Comparison of ENCODE assay signal across 16 mouse cellular contexts in genomic region chr8:102983910-102984225, GRCm38 (mm10).
DNase-seq lines count a peak whose midpoint lies in the region; ATAC-seq lines count a peak whose summit lies in the region.
"Had no signal": no experiment of that assay in that cellular context is flagged by ENCODE, and none has a peak within 500 bp of the region (broad histone marks: within the 10 kb centered on the region; RNA-seq: fewer than 3 reads in every experiment).

No protein-coding gene starts in this region.

- peak; percentile 35 for DNase-seq in midbrain, embryonic 10.5 days (ENCODE audit: low spot score)
- no peak for DNase-seq in midbrain, embryonic 14.5 days
- DNase-seq in embryonic facial prominence, embryonic 11.5 days (ENCODE audit: low spot score): peak; percentile 81
- peak; percentile 59 for DNase-seq in mesoderm, embryonic 11.5 days (ENCODE audit: low read depth, low spot score)
- no peak for DNase-seq in adrenal gland, postnatal 36 days
- no peak for DNase-seq in lung, postnatal 25 days (ENCODE audit: low spot score)
- DNase-seq: cerebellum, adult 9-10 months; gastrocnemius, postnatal 25 days; kidney, postnatal 36 days; lung, postnatal 4 days had no signal

- no peaks in the 10 kb centered on the region for H3K27me3 ChIP-seq in midbrain, embryonic 10.5 days (ENCODE audit: low read depth, poor library complexity, severe bottlenecking)
- H3K27me3 ChIP-seq in midbrain, embryonic 14.5 days (ENCODE audit: control insufficient read depth, insufficient read depth, low read length): no peaks in the 10 kb centered on the region
- H3K27me3 ChIP-seq in embryonic facial prominence, embryonic 11.5 days (ENCODE audit: control insufficient read depth, insufficient read depth, low read length): no peaks in the 10 kb centered on the region
- H3K27me3 ChIP-seq in forebrain, embryonic 15.5 days: no peaks in the 10 kb centered on the region
- H3K27me3 ChIP-seq: heart, embryonic 13.5 days; hindbrain, embryonic 15.5 days had no signal

- WGBS in midbrain, embryonic 10.5 days: 45% methylated on average over 3 of the region's 3 CpGs
- WGBS in midbrain, embryonic 14.5 days: 53% methylated on average over 3 of the region's 3 CpGs
- WGBS in embryonic facial prominence, embryonic 11.5 days: 16% methylated on average over 3 of the region's 3 CpGs
- WGBS in forebrain, embryonic 15.5 days: 25% methylated on average over 3 of the region's 3 CpGs

- no peak overlapping the region for H3K9ac ChIP-seq in midbrain, embryonic 14.5 days (replicated peaks; ENCODE audit: low read length)
- H3K9ac ChIP-seq in embryonic facial prominence, embryonic 11.5 days (replicated peaks; ENCODE audit: low read length): no peak overlapping the region
- no peak overlapping the region for H3K9ac ChIP-seq in forebrain, embryonic 15.5 days (replicated peaks)
- H3K9ac ChIP-seq: heart, embryonic 13.5 days; hindbrain, embryonic 15.5 days had no signal

- H3K4me3 ChIP-seq in midbrain, embryonic 10.5 days: no peak overlapping the region
- no peak overlapping the region for H3K4me3 ChIP-seq in midbrain, embryonic 14.5 days (replicated peaks; ENCODE audit: low read depth, low read length)
- H3K4me3 ChIP-seq in embryonic facial prominence, embryonic 11.5 days (ENCODE audit: low read depth, low read length): no peak overlapping the region
- no peak overlapping the region for H3K4me3 ChIP-seq in forebrain, embryonic 15.5 days
- H3K4me3 ChIP-seq: heart, embryonic 13.5 days; hindbrain, embryonic 15.5 days had no signal

- H3K9me3 ChIP-seq in midbrain, embryonic 10.5 days (replicated peaks): no peaks in the 10 kb centered on the region
- no peaks in the 10 kb centered on the region for H3K9me3 ChIP-seq in midbrain, embryonic 14.5 days (ENCODE audit: control insufficient read depth, low read length)
- no peaks in the 10 kb centered on the region for H3K9me3 ChIP-seq in embryonic facial prominence, embryonic 11.5 days (replicated peaks; ENCODE audit: control insufficient read depth, low read length)
- no peaks in the 10 kb centered on the region for H3K9me3 ChIP-seq in forebrain, embryonic 15.5 days
- H3K9me3 ChIP-seq: heart, embryonic 13.5 days; hindbrain, embryonic 15.5 days had no signal

- no peak overlapping the region for H3K4me2 ChIP-seq in midbrain, embryonic 14.5 days (ENCODE audit: low read length)
- no peak overlapping the region; the same call in 1 of the 2 replicates for H3K4me2 ChIP-seq in embryonic facial prominence, embryonic 11.5 days (ENCODE audit: low read depth, low read length)
- H3K4me2 ChIP-seq in forebrain, embryonic 15.5 days (replicated peaks): no peak overlapping the region
- H3K4me2 ChIP-seq: heart, embryonic 13.5 days; hindbrain, embryonic 15.5 days had no signal

- peak overlapping the region; percentile 65; the same call in 1 of the 2 replicates for H3K27ac ChIP-seq in midbrain, embryonic 10.5 days (replicated peaks)
- no peak overlapping the region for H3K27ac ChIP-seq in midbrain, embryonic 14.5 days (replicated peaks; ENCODE audit: low read depth, low read length)
- H3K27ac ChIP-seq in embryonic facial prominence, embryonic 11.5 days (replicated peaks; ENCODE audit: low read depth, low read length): peak overlapping the region; percentile 60
- H3K27ac ChIP-seq in forebrain, embryonic 15.5 days (replicated peaks): no peak overlapping the region
- H3K27ac ChIP-seq: heart, embryonic 13.5 days; hindbrain, embryonic 15.5 days had no signal

- H3K36me3 ChIP-seq in midbrain, embryonic 10.5 days: no peaks in the 10 kb centered on the region
- no peaks in the 10 kb centered on the region for H3K36me3 ChIP-seq in midbrain, embryonic 14.5 days (ENCODE audit: control insufficient read depth, insufficient read depth, low read length)
- no peaks in the 10 kb centered on the region for H3K36me3 ChIP-seq in embryonic facial prominence, embryonic 11.5 days (replicated peaks; ENCODE audit: control insufficient read depth, insufficient read depth, low read depth, low read length)
- H3K36me3 ChIP-seq in forebrain, embryonic 15.5 days: no peaks in the 10 kb centered on the region
- H3K36me3 ChIP-seq: heart, embryonic 13.5 days; hindbrain, embryonic 15.5 days had no signal

- ATAC-seq in midbrain, embryonic 14.5 days (ENCODE audit: low FRiP score, low TSS enrichment): no peak
- ATAC-seq in embryonic facial prominence, embryonic 11.5 days (replicated peaks; ENCODE audit: insufficient number of reproducible peaks, low FRiP score, low TSS enrichment, low read depth): peak; percentile 82
- peak; percentile 67; the same call in 1 of the 2 replicates for ATAC-seq in forebrain, embryonic 15.5 days (replicated peaks)
- ATAC-seq in erythroid progenitor cell, adult 5-6 weeks (replicated peaks; ENCODE audit: low FRiP score, poor library complexity, severe bottlenecking): no peak
- ATAC-seq: activated CD4-positive, CD25-positive, alpha-beta regulatory T cell, adult 4 months; CD4-positive, CD25-positive, alpha-beta regulatory T cell, adult 4 months had no signal

- H3K4me1 ChIP-seq in midbrain, embryonic 10.5 days: peaks cover 15% of the 10 kb centered on the region
- 0 out of 2 replicates have a peak, but pooled peaks cover 3% of the 10 kb centered on the region for H3K4me1 ChIP-seq in midbrain, embryonic 14.5 days (ENCODE audit: control insufficient read depth, insufficient read depth, low read length)
- no peaks in the 10 kb centered on the region; the same call in 1 of the 2 replicates for H3K4me1 ChIP-seq in embryonic facial prominence, embryonic 11.5 days (ENCODE audit: control insufficient read depth, insufficient read depth, low read length)
- H3K4me1 ChIP-seq in forebrain, embryonic 15.5 days: peaks cover 3% of the 10 kb centered on the region; the same call in 1 of the 2 replicates
- H3K4me1 ChIP-seq: heart, embryonic 13.5 days; hindbrain, embryonic 15.5 days had no signal

Comparison
In these comparisons a context has a peak if more than half of its experiments do, and no peak if none do; other contexts are left out.
1. DNase-seq: peak in midbrain, embryonic 10.5 days (single experiment), embryonic facial prominence, embryonic 11.5 days (single experiment) and mesoderm, embryonic 11.5 days (single experiment); none in midbrain, embryonic 14.5 days (single experiment), adrenal gland, postnatal 36 days (0 of 2) and lung, postnatal 25 days (single experiment).
2. H3K27ac ChIP-seq: peak in midbrain, embryonic 10.5 days (single experiment) and embryonic facial prominence, embryonic 11.5 days (single experiment); none in midbrain, embryonic 14.5 days (single experiment) and forebrain, embryonic 15.5 days (single experiment).
3. ATAC-seq: peak in embryonic facial prominence, embryonic 11.5 days (single experiment) and forebrain, embryonic 15.5 days (single experiment); none in midbrain, embryonic 14.5 days (single experiment) and erythroid progenitor cell, adult 5-6 weeks (single experiment).